Mouse (Mus musculus): ENCODE measurements around the gene Ostc. TPM values are rescaled to one million over a fixed set of nuclear protein-coding genes. Genes with fewer than 3 reads are reported as not detected.

Gene Ostc
- total RNA-seq, 2 experiments from 2014 or later: 25.3 to 30.0 TPM

- DNase-seq (ENCODE audit: low spot score): no peak
These were observed 63.0 kb downstream of the Ostc start for GRCm38 (mm10) chr3:130646110-130646810.

Other genes with a start within 250 kb of the Ostc start
- not detected for gene Etnppl, start 92.0 kb downstream of the Ostc start, total RNA-seq (2021)
- gene Rpl34, start 21.0 kb upstream of the Ostc start, total RNA-seq (2021): 100 to 1,000 TPM; 315 to 345 TPM